Mouse (Mus musculus) gastrocnemius, adult 8-10 months (tissue): ENCODE data around the gene Tmcc3. TPM values are rescaled to one million over a fixed set of nuclear protein-coding genes. Genes with fewer than 3 reads are reported as not detected.
"Not testable (repeated sequence)": the region's sequence is repeated elsewhere in the genome, so short reads cannot be mapped to it uniquely, and the experiment has no call there.

Source experiments
- DNase-seq, 2 experiments: peaks; one replicate each; pipeline ENCODE4 v3.0.0; 2022; ENCODE audit warnings: low spot score in 2 of 2
- total RNA-seq, 4 experiments: library from RNA; stranded (reverse); gene quantifications; 2 replicates each; pipeline ENCODE4 v1.2.4; 2022

The Tmcc3 gene
- total RNA-seq, 4 experiments from 2014 or later: 17.4 to 22.5 (median 20.3) TPM

DNA sequence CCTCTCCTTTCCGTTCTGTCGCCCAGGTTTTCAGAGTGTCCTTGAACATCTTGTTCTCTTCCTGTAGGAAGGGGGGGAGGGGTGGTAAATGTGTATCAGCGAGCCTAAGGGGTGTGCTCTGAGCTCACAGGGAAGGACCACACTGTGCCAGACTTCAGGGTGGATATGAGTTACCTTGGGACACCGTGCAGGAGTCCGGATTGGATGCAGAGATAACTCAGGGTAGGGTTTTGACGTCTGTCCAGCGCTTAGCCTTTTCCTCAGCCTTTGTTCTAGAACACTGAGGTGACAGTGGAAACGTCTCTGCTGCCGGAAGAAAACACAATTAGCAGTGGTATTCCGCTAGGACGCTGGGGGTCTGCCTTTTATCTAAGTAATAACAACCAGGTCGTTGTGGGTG lies 261.0 kb downstream of the Tmcc3 start:
- DNase-seq: no peak

DNA sequence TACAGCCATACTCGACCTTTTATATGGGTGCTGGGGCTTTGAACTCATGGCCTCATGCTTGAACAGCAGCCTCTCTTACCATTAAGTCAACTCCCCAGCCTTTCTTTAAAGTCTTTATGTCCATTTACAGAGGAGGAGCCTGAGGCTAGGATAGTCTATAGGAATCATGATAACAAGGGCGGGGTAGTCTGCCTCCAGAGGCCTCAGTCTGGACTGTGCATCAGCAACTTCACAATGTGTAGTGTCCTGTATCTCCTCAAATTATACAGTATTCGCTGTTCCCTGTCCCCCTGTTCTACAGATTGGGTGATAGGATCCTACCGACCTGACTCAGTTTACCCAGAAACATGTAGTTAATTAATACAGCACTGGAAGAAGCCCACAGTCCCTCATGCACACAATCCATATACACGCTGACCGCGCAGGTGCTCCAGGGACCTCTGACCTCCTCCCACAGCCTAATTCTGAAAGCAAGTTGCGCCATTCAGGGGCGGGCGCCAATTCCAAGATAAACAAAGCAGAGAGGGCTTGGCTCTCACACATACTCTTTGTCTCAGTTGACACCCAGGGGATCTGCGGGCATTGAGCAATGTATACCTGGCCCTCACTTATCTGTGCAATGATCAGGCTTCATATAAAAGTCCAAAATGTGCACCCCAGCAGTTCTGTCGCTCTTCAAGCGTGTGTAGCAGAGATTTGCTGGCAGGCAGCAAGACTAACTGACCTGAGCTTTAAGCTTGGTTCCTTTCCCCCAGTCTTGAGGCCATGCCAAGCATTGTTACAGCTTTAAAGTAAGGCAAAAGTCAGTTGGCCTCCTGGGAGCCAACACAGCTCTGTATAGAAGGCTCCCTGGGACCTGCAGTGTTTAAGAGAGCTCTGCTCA lies 262.9 kb downstream of the Tmcc3 start:
- DNase-seq: no peak

DNA sequence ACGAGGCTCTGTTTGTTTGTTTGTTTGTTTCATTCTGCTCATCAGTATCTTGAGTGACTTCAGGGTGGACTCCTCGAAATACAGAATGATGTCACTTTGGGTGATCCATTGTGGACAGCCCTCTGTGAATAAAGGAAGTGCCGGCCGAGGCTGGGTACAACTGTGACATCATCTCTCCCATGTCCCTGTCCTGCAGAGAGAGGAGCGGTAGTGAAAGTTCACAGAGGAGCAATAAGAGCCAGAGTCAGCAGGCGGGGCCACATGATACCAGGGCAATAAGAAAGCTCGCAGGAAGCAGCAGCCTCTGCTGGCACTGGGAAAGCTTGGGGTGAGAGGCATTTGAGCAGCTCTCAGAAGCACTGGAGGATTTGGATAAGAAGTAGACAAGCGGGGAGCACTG lies 264.2 kb downstream of the Tmcc3 start:
- DNase-seq: peak; percentile 70 to 72

DNA sequence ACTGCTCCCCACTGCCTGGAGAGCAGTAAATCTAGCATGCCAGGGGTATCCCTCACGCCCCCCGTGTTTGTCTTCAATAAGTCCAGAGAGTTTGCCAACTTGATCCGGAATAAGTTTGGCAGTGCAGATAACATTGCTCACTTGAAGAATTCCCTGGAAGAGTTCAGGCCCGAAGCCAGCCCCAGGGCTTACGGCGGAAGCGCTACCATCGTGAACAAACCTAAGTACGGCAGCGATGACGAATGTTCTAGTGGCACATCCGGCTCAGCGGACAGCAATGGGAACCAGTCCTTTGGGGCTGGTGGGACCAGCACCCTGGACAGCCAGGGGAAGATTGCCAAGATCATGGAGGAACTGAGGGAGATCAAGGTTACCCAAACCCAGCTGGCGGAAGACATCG lies 267.1 kb downstream of the Tmcc3 start:
- no peak for DNase-seq

DNA sequence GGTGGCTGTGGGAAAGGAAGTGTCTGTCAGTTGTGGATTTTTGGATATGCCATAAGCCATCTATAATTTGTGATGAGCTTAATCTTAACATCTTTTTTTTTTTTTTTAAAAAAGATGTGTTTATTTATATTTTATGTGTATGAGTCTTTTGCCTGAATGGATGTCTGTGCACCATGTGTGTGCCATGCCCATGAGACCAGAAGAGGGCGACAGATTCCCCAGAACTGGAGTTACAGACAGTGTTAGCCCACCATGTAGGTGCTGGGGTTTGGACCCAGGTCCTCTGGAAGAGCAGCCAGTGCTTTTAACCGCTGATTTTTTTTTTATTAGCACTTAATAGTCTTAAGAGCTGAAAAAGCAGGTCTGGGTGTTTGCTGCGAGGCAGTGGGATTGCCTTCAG lies 269.6 kb downstream of the Tmcc3 start:
- no peak for DNase-seq

DNA sequence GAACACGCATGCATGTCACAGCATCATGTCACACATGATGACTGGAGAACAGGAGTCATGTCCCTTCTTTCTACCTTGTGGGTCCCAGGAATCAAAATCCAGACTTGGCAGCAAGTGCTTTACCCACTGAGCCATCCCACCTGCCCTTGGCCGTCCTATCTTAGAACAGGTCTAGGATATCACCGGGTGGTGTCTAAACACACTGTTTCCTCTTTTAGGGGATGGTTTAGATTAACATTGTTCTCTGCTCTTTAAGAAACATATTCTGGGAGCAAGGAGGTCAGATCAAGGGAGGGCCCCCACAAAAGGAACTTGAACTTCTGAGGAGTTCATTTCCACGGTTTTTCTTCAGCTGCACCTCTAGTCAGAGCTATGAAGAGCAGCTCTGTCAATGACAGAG lies 272.0 kb downstream of the Tmcc3 start:
- DNase-seq: no peak

DNA sequence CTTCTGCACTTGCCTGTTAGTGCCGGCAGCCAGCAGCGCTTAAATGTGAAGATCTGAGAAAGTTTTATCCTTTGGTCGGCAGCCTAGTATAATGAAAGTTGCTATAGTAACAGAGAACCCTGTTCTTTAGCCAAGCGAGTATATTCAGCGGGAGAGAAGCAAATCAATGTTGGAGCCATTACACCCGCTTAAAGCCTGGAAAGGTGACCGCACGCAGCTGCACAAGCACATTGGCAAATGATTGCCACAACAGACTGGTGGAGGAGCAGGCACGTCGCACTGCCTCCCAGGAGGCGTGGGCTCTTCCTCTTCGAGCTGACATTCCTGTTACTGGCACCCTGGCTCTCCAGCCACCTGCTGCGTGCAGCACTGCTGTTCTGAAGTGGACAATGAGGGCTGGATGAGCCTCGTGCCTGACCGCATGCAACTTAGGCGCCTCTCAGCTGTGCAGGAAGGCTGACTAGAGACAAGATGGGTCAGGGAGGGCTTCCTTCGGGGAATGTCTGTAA lies 273.2 kb downstream of the Tmcc3 start:
- DNase-seq: no peak

DNA sequence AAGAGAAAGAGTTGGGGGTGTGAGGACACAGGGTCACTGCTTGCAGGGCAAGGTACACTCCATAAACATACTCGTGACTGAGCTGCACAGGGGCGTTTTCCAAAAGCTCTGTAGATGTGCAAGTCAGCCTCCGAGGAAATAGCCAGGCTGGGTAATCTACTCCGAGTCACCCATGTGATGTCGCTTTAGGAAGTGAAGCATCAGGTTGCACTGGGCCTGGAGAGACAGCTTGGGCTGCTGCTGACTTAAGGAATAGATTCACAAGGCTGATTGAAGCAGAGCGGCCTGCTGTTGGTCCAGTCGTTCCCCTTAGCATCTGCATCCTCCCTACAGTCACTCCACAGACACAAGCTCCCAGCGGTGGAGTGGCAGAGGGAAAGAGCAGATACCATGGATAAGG lies 274.1 kb downstream of the Tmcc3 start:
- no peak for DNase-seq

DNA sequence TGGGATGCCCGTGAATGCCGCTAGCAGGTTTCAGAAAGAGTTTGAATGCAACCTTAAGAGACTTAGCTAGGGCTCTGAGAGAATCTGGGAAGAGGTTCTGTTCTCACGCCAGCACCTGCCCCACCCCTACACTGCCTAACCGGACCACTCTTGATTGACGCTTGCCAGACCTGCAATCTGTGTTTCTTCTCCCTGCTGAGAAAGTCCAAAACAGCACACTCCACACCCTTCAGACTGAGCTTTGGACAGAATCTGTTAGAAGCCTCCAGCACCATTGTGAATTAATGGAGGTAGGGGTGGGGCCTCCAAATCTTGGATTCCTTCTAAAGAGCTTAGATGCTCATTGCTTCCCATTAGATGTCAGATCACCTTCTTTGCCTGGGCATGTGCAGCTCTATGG lies 277.2 kb downstream of the Tmcc3 start:
- no peak for DNase-seq

DNA sequence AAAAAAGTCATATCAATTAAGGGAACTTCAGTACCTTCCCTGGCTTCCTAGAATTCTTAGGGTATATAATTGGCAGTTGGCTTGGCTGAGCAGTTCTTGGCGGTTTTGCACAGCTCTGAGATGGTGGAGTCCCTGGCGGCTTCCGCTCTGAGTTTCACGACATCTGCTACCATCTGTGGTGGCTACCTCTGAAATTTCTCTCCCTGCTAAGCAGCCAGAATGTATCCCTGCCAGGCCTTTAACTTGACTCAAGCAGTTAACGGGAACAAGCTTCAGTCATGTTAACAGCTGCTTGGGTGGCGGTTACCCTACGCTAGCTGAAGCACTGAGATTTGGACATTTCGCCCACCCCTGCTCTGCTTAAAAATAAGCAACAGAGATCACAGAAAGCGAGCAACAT lies 284.0 kb downstream of the Tmcc3 start:
- no peak for DNase-seq

DNA sequence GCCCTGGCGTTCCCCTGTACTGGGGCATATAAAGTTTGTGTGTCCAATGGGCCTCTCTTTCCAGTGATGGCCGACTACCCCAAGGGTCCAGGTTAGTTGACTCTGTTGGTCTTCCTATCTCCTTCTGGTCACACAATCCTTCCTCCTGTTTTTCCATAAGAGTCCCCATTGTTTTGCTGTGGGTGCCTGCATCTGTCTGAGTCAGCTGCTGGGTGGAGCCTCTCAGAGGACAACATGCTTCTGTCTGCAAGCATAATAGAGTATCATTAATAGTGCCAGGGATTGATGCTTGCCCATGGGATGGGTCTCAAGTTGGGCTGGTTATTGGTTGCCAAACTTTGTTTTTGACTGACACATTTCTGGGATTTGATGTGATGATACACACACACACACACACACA lies 288.1 kb downstream of the Tmcc3 start:
- not testable (repeated sequence) for DNase-seq

DNA sequence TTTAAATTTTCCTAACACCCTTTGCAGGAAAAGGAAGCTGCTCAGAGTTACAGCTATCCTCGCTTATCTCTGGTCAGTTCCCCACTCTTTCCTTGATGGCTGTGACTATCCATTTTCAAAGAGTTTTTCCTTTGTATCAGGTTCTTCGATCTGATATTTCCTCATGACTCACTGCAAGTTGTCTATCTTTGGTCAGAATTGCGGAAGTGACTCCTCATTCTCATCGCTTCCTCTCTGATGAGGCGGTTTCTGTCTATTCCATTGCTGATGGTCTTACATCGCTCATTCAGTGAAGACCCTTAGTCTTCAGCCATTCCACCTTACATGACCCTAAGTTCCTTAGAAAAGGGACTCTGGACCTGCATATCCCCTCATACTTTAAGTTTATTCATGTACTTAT lies 289.3 kb downstream of the Tmcc3 start:
- DNase-seq: no peak

DNA sequence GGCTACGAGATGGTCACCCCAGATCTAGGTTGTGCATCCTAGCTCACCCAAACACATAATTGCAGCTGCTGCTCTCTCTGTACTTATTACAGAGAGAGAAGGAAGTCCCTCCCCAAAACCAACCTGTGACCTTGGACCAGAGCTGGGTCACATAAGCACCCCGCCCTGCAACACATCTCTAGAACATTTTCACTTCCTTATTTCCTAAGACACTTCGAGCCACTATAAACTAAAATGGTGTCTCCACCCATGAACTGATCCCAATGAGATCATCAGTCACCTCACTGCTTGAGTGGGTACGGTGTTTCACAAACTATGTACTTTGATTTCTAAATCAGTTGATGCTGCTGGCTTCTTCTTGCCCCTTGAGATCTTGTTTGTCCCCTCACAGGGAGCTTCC lies 293.7 kb downstream of the Tmcc3 start:
- DNase-seq: no peak

DNA sequence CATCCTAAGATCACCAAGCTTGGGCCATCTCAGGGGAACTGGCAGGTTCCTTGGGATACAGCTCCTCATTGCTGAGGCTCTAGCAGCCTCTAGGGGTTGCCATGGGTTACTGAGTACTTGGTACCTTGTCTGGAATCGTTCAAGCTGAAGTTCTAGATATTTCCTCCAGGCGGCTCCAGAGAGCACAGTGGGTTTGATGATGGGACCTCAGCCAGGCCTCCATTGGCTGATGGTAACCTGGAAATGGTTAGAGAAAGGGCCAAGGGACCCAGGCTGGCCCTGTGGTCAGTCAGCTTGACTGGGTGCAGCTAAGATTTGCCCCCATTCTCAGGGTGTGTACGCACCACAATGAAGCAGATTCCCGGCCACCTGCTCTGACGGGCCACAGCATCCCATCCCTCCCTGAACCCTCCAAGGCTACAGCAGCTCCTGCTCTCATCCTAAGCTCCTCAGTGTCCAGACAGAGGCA lies 297.6 kb downstream of the Tmcc3 start:
- peak; percentile 39 to 59 for DNase-seq

DNA sequence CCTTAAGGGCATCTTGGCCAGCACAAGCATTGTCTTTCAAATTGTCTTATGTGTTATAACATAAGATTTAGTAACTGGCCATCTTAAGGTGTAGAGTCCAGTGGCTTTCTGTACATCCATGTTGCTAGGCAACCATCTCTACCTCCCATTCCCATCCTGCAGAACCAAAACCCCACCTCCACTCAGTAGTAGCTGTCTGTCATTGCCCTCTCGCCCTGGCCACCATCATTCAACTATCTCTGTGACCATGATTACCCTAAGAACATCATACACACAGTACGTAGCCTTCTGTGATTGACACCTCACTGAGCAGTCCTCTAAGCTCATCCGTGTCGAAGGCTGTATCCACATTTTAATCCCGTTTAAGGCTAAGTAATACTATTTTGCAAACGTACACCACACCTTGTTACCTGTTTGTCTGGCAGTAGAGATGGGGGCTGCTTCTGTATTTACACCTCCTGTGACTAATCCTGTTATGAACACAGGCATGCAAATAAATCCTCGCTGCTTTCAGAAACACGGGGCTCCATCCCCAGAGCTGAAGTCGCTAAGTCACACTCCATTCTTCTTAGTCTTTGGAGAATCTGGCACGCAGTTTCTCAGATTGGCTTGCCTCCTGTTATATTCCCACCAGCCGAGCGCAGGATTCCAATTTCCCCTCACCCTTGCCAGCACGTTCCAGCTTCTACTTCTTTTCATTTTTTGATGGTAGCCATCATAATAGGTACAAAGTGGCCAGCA lies 299.6 kb downstream of the Tmcc3 start:
- no peak for DNase-seq

DNA sequence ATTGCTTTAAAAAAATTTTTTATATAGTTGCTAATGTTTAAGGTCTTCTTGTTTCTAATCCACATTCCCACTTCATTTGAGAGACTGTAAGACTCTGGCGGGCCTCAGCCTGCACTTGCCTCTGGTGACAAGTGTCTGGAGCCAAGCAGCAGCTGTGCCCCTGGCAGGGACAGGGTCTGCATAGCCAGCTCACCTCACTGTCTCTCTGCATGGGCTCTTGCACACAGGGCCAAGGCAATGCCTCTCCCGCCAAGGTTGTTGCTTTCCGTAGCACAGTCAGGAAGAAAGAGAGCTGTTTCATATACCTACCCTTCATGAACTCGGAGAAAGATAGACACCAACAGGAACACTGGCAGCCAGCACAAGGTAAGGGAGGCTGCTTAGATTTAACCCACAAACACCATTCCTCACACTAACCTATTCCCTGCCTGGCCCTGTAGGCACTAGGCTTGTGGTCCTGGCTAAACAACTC lies 300.3 kb downstream of the Tmcc3 start:
- DNase-seq: no peak

DNA sequence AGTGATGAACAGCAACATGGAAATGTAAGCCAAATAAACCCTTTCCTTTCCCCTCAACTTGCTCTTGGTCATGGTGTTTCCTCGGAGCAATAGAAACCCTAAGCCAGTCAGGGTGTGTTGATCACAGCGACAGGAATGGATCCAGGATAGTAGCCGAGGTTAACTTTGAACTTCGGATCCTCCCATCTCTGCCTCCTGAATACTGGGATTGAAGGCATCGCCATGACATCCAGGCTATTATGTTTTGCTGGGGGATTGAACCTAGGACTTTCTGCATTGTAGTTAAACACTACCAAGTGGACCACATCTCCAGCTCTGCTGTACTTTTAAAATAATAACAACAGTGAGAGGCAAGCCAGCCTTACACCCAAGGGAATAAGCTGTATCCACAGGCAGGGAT lies 307.8 kb downstream of the Tmcc3 start:
- DNase-seq: no peak

DNA sequence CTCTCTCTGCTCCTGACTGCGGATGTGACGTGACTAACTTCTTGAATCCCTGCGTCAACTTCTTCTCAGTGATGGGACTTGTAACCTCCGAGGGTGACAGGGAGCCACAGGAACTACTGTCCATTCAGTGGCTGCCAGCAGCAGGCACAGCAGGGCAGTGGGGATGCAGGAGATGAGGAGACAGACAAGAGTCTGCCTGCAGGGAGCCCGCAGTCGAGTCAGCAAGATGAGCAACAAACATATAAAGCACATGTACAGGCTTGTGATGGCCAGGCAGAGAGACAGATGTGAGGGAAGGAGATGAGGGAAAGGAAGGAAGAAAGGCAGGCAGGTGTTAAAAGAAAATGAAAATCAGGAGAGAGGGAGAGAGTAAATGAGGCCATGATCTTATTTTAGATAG lies 308.8 kb downstream of the Tmcc3 start:
- DNase-seq: no peak

DNA sequence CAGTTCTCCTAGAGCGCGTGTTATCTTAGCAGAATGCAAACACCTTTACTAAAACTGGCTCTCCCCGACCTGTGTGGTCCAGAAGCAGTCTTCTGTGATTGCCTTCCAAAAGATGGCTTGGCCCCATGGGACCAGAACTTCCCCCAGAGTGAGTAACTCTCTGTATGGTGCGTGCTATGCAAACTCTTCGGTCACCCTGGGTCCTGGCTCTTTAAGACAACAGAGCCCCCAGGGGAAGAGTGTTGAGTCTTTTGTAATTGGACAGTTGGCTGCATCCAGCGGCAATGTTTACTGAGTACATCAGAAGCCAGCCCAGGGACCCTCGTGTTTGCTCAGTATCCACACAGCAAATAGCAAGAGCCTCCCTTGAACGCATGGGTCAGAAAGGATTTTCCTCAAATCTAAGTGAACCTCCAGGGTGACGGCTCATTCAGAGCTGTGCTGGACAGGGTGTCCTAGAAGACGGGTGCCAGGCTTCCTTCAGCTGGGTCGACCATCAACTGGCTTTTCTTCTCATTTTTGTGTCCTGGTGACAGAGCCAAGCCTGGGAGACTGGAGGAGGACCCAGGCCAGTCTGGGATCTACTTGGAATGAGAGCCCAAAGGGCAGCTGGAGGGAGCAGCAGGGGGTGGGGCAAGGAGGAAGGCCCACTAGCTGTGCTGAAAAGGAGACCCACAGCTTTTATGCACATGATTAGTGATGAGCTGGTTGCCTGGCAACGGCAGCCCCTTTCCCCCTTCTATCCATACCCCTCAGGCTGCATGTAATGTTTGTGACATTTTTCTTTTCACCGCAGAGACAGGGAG lies 309.9 kb downstream of the Tmcc3 start:
- DNase-seq: no peak

DNA sequence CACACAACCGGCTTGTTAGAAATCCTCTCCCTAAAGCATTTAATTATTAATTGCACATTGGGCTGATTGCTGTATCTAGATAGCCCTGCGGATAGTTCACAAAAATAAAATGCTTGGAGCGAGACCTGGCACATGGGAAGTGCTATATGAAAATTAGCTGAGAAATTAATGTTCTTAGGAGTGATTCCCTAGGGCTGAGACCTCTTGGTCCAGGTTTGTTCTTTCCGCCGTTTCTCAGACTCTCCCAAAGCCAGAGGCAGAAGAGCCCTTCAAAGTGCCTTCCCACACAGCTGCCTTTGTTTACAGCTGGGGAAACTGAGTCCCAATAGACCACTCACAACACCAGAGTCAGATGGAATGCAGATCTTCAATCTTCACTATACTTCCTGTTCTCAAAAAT lies 310.5 kb downstream of the Tmcc3 start:
- no peak for DNase-seq

DNA sequence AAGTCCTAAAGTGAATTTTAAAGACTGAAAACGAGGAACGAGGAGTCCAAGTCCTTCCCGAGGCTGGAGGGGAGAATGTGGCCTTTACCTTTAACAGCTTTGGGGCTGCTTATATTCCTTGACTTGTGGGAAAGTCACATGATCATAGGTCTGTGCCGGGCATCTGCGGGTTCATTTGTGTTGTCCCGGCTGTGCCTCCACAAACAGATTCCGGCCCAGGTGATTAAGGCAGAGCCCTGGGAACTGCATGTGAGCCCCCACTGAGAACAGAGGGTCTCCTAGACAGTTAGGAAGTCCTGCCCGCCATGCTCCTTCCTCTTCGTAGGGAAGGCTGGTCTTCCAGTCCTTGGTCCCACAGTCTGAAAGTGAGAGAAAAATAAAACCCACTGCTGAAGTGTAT lies 311.1 kb downstream of the Tmcc3 start:
- DNase-seq: no peak

DNA sequence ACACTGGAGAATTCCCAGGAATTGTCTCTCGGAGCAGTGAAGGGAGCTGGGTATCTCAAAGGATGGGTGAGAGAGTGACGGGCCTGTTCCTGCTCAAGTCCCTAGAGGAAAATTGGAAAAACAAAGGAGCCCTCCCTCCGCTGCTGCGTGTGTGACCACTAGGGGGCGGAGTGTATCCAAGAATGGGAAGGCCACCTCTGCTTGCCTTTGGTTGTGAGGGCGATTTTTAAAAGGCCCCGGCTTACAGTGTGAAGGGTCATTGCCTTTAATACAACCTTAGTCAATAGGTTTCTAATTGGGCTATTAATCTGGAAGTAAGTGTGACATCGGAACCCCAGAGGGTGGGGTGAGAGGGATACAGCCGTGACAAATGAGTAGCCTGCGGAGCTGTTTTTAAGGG lies 311.9 kb downstream of the Tmcc3 start:
- peak; percentile 32 to 56 for DNase-seq
